ENCODE assay signal across 8 mouse cellular contexts in genomic region chr1:91209785-91210184, GRCm38 (mm10). TPM values are rescaled to one million over a fixed set of nuclear protein-coding genes. Genes with fewer than 3 reads are reported as not detected.
DNase-seq lines count a peak whose midpoint lies in the region; ATAC-seq and TF ChIP-seq lines count a peak whose summit lies in the region.

No protein-coding gene starts in this region.

- H3K9me3 ChIP-seq in lung, embryonic 16.5 days (ENCODE audit: control insufficient read depth, low read length) = no peaks in the 10 kb centered on the region
- no peaks in the 10 kb centered on the region for H3K9me3 ChIP-seq in lung, postnatal 0 days (ENCODE audit: low read length)
- no peaks in the 10 kb centered on the region for H3K9me3 ChIP-seq in kidney, embryonic 16.5 days (ENCODE audit: low read length)

- H3K27me3 ChIP-seq in lung, embryonic 16.5 days (ENCODE audit: control insufficient read depth, insufficient read depth, low read depth, low read length) = no peaks in the 10 kb centered on the region
- no peaks in the 10 kb centered on the region for H3K27me3 ChIP-seq in lung, postnatal 0 days (replicated peaks; ENCODE audit: insufficient read depth, low read length)
- no peaks in the 10 kb centered on the region for H3K27me3 ChIP-seq in kidney, embryonic 16.5 days (ENCODE audit: insufficient read depth, low read length)

- WGBS in lung, embryonic 16.5 days = 59% methylated on average over 6 of the region's 6 CpGs
- WGBS in lung, postnatal 0 days = 71% methylated on average over 6 of the region's 6 CpGs
- WGBS in kidney, embryonic 16.5 days = 81% methylated on average over 6 of the region's 6 CpGs

- no peak overlapping the region for H3K4me3 ChIP-seq in lung, embryonic 16.5 days (ENCODE audit: low read length)
- no peak overlapping the region for H3K4me3 ChIP-seq in lung, postnatal 0 days (ENCODE audit: low read depth, low read length)
- H3K4me3 ChIP-seq in kidney, embryonic 16.5 days (ENCODE audit: low read length) = no peak overlapping the region

- peak overlapping the region; percentile 51 for H3K27ac ChIP-seq in lung, embryonic 16.5 days (ENCODE audit: low read length)
- no peak overlapping the region for H3K27ac ChIP-seq in lung, postnatal 0 days (ENCODE audit: low read length)
- no peak overlapping the region for H3K27ac ChIP-seq in kidney, embryonic 16.5 days (ENCODE audit: low read length)

- no peak for TF ChIP-seq CTCF in lung, postnatal 0 days (IDR thresholded peaks at IDR 0.05)

- TF ChIP-seq EP300 in lung, postnatal 0 days (IDR thresholded peaks at IDR 0.05) = no peak

- no peak for DNase-seq in lung, postnatal 0 days (ENCODE audit: low spot score)
- DNase-seq in cerebellum, postnatal 25 days = peak; percentile 54 to 71
- peak; percentile 64 for DNase-seq in heart, adult 8-10 months (ENCODE audit: low spot score)
- peak; percentile 87 for DNase-seq in left cerebral cortex, adult 11 months (ENCODE audit: low spot score)
- peak; percentile 76 to 85 for DNase-seq in right cerebral cortex, adult 2 months (ENCODE audit: low spot score in 2 of 2)
- no peak for DNase-seq in retina, postnatal 1 day

- 0 out of 2 replicates have a peak, but pooled peaks cover 5% of the 10 kb centered on the region for H3K4me1 ChIP-seq in lung, embryonic 16.5 days (replicated peaks; ENCODE audit: control insufficient read depth, insufficient read depth, low read length)
- H3K4me1 ChIP-seq in lung, postnatal 0 days (ENCODE audit: insufficient read depth, low read depth, low read length) = no peaks in the 10 kb centered on the region
- H3K4me1 ChIP-seq in kidney, embryonic 16.5 days (ENCODE audit: insufficient read depth, low read length) = no peaks in the 10 kb centered on the region

- H3K4me2 ChIP-seq in lung, embryonic 16.5 days (ENCODE audit: low read depth, low read length) = no peak overlapping the region
- H3K4me2 ChIP-seq in lung, postnatal 0 days (replicated peaks; ENCODE audit: low read depth, low read length) = no peak overlapping the region
- no peak overlapping the region for H3K4me2 ChIP-seq in kidney, embryonic 16.5 days (replicated peaks; ENCODE audit: low read depth, low read length)

- no peaks in the 10 kb centered on the region for H3K36me3 ChIP-seq in lung, embryonic 16.5 days (ENCODE audit: control insufficient read depth, insufficient read depth, low read length)
- H3K36me3 ChIP-seq in lung, postnatal 0 days (ENCODE audit: insufficient read depth, low read length) = no peaks in the 10 kb centered on the region
- no peaks in the 10 kb centered on the region for H3K36me3 ChIP-seq in kidney, embryonic 16.5 days (ENCODE audit: insufficient read depth, low read length)

- no peak overlapping the region for H3K9ac ChIP-seq in lung, embryonic 16.5 days (ENCODE audit: low read length)
- H3K9ac ChIP-seq in lung, postnatal 0 days (replicated peaks; ENCODE audit: low read depth) = no peak overlapping the region
- no peak overlapping the region for H3K9ac ChIP-seq in kidney, embryonic 16.5 days (replicated peaks; ENCODE audit: low read length)

- no peak for ATAC-seq in lung, embryonic 16.5 days (ENCODE audit: low read depth)
- ATAC-seq in lung, postnatal 0 days = no peak
- ATAC-seq in kidney, embryonic 16.5 days (ENCODE audit: low FRiP score, low TSS enrichment) = no peak

RNA-seq across cellular contexts. Expression of gene Ramp1, which starts 30.2 kb away (rescaled TPM):
- 8.6 and 9.4 TPM in 2 replicates for polyA plus RNA-seq in lung, embryonic 16.5 days (2015; fragmentation: Nextera tagmentation; extraction: Ambion mirVana)
- polyA plus RNA-seq in lung, postnatal 0 days (2015; fragmentation: Nextera tagmentation; extraction: Ambion mirVana) = 33.8 and 49.4 TPM in 2 replicates
- 1 to 10 TPM; 3.4 to 5.1 (median 4.5) TPM for total RNA-seq in heart, adult 8-10 months (2022)
- 1.3 and 2.2 TPM in 2 replicates for polyA plus RNA-seq in kidney, embryonic 16.5 days (2015; fragmentation: Nextera tagmentation; extraction: Ambion mirVana)

RNA-seq across cellular contexts. Expression of gene Ube2f, which starts 40.3 kb away (rescaled TPM):
- 60.8 and 65.7 TPM in 2 replicates for polyA plus RNA-seq in lung, embryonic 16.5 days (2015; fragmentation: Nextera tagmentation; extraction: Ambion mirVana)
- 55.5 and 58.3 TPM in 2 replicates for polyA plus RNA-seq in lung, postnatal 0 days (2015; fragmentation: Nextera tagmentation; extraction: Ambion mirVana)
- total RNA-seq in heart, adult 8-10 months (2022) = 10 to 100 TPM; 39.6 to 52.2 (median 45.2) TPM
- polyA plus RNA-seq in kidney, embryonic 16.5 days (2015; fragmentation: Nextera tagmentation; extraction: Ambion mirVana) = 71.7 and 74.9 TPM in 2 replicates

Comparison
In these comparisons a context has a peak if more than half of its experiments do, and no peak if none do; other contexts are left out.
1. DNase-seq: peak in cerebellum, postnatal 25 days (2 of 2), heart, adult 8-10 months (single experiment), left cerebral cortex, adult 11 months (single experiment) and right cerebral cortex, adult 2 months (2 of 2); none in lung, postnatal 0 days (single experiment) and retina, postnatal 1 day (single experiment).